Mouse (Mus musculus): ENCODE results near the gene Gm37240.

The Gm37240 gene

DNA sequence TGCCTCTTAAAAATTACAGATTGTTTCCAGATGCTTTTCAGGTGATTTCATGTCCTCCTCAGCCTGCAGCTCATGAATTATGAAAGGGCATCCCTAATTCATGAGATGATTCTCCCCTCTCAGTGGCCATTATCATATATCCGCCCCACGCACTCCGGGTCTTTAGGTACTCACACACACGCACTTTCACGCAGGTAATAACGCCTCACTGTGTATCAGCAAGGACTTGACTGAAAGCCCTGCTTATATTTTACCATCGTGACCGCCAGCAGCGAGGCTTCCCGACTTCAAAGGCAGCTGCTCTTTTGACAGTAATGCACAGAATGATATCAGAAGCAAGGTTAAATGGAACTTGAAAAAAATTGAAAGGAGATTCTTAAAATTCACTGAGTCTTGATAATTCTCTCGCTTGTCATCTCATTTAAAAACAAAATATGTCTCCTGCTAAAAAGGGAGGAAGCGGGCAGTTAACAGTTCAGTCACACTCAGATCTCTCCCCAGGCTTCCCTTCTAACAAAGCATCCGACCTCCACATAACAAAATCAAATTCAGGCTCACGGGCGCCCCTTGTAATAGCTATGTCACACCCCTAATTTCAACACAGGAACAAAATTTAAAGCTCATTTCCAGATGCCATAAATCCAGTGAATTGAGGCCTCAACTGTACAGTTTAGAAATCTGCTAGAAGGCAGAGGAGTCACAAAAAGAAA is 66.3 kb downstream of the Gm37240 start:
- DNase-seq, result peak in 1 of 2 experiments; percentile 15

DNA sequence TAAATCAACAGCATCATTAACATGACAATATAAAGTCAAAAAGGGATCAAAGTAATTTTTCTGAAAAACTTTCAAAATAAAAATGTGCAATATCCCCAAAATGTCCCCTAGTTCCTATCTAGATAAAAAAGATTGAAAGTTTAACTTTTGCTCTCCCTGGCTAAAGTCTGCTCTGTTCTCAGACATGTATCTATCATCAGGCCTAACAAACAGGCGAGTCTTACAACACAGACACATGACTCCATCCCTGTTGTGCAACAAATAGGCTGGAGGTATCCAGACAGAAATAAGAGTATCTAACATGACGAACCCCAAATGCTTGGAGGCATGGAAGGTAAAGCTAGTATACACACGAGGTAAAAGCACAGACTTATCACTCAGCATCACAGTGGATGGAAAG is 68.0 kb downstream of the Gm37240 start:
- DNase-seq, result no peak

DNA sequence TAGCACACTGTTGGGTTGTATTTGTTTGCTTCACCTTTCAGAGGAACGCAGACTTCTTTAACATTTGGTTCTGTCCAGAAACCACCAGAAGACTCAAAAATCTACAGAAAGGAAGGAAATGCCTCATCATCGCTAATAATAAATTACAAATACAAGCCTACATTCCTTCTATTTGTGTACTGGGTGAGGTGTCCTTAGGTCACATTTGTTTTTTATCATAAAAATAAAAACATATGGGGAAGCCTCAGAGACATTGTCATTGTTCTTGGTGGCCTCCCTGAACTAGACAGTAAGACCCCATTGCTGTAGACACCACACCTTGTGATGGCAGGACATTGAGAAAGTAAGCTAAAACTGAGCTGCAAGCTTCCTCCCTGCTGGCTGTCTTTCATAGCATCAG is 70.1 kb downstream of the Gm37240 start, which contains the start of gene Fam160a1:
TSS of gene Fam160a1 (minus strand) at position 101 of the 400 bp plus-strand sequence.
- DNase-seq, result no peak

DNA sequence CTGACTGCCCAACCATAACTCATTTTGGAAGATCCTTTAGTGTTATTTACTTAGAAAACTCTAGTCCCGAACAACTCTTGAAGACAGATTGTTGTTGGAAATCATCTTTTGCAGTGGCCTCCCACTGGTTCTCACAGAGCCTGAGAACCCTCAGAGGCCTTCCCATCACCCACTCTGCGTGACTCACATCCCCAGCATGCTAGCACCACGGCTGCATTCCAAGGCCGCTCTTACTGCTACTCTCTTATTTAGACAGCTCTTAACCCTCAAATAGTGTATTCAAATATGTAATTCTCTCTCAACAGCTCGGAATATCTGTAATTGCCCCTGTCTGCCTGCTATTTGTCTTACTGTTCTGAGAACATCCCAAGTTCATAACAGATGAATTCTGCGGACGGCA is 73.1 kb downstream of the Gm37240 start:
- DNase-seq, result peak; percentile 34 to 45

DNA sequence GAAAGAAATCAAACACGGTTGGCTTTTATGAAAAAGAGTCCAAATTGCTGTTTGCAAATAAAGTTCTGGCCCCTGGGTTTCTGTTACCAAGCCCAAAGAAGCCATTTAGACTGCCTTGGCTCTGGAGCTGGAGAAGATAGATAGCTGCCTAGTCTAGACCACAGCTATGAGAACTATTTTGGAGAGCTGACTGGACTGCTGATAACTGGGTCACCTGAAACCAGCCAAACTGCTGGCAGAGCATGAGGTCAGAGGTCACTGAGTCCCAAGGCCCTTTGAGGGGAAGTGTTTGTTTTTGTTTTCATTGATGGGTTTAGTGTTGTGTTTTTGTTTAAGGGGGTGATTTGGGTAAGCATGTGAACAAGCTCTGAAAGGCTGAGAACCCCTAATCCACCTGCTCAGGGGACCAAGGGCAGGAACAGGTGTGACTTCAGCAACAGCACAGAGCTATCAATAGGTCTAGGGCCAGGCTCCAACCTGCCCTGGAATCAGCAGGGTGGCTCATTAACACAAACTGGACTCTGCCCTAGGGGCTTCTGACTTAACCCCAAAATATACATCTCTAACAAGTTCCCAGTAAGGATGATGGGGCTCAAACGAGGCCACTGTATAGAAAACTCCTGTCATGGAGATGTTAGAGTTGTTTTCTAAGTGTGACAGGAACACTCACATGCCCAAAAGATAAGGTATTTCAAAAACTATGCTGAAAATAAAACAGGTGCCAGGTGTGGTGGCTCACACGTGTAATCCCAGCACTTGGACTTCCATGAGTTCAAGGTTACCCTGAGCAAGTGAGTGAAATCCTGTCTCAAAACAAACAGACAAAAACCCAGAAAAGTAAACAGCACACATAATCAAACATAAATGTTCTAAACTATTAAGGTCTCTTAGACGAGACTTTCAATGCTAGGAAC is 74.0 kb downstream of the Gm37240 start:
- peak; percentile 29 to 52 for DNase-seq

DNA sequence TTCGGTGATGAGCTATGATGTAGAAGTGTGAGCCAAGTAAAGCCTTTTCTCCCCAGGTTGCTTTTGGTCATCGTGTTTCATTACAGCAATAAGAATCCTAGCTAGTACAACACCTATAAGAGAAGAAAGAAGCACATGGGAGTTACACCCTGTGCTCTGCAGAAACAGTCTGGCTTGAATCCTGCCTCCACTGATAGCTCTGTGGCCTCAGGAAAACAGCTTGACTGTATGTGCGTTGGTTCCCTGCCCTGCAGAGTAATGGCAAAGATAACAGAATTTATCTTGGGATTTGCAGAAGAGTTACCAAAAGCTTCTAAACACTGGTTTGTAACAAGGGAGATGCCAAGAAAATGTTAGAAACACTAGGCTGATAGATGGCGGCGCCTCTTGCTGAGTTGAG is 75.3 kb downstream of the Gm37240 start:
- DNase-seq, result no peak

DNA sequence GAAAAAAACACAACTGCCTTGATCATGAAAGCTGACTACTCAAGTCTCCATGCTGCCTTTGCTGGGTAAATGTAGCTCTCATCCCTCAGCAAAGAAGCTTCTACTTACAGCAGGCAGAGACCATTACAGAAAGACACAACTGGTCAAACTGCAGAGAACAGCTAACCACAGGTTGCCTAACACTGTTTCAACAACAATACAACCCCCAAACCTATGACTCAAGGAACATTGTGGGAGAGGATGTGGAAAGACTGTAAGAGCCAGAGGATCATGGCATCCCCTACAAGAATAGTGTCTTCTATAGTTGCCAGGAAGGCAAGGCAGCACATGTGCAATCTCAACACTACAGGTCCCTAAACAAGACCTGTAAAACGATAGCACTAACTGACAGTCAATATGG is 94.2 kb downstream of the Gm37240 start:
- DNase-seq, result no peak

DNA sequence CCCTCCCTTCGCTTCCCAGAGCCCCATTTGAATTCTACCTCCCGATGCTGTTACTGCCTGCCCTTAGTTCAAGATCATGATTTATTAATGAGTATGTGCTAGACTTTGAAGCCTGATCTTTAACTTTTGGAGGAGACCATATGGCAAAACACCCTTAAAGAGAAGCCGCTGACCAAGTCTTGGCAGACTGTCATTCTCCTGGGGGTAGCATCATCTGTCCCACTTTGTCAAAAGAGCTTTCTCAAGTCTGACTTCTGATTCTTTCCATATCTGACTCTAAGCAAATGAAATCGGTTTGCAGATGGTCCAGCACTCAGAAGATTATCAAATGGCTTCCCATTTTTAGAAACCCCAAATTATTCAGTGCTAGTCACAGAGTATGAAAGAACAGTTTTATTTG is 97.6 kb downstream of the Gm37240 start:
- DNase-seq, result no peak

DNA sequence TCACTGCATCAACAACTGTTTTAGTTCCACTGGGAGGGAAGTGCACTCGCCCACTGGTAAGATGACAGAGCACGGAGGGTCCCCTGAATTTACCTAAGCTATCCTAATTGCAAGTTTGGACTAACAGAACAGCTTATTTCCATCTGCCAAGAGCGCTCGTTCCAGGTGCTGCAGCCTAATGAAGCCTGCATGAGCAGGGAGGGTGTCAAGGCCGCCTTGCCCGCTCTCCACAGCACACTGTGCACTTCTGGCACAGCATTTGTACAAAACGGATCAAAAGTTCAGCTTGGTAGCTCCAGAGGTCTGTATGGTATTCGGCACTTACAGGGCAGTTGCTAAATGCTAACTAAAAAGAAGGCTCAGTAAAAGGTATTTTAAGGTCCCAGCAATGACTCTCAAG is 100.8 kb downstream of the Gm37240 start:
- DNase-seq, result peak; percentile 32 to 63

DNA sequence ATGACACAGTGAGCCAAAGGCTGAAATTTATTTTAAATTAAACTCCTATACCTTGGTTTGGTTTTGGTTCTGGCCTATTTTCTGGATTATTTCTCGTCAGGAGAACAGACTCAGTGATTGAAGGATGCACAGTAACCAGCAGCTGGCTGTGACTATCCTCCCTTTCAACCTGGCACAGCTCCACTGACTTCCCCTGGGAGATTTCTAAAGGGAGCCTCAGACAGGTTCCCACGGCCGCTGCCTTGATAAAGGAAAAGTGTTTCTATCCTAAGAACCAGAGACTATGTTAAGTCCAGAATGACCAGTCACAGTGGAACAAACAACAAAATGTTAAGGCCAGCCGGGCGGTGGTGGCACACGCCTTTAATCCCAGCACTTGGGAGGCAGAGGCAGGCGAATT is 106.4 kb downstream of the Gm37240 start:
- no peak for DNase-seq

DNA sequence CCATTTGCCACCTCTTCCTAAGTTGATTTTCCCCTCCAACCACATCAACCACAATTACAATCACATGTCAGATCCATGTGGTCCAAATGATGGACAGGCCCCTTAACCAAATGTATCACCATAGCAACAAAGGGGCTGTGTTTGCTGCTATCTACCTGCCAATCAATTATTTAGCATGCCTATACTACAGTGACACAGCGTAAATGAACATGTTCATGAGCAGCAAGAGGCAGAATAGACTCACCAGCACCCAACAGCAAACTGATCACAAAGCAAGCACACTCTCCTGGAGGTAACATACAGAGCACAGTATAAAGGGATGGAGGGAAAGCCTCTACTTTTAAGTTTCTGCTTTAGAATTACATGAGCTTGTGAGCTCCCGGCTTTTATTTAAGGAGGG is 107.0 kb downstream of the Gm37240 start:
- no peak for DNase-seq

DNA sequence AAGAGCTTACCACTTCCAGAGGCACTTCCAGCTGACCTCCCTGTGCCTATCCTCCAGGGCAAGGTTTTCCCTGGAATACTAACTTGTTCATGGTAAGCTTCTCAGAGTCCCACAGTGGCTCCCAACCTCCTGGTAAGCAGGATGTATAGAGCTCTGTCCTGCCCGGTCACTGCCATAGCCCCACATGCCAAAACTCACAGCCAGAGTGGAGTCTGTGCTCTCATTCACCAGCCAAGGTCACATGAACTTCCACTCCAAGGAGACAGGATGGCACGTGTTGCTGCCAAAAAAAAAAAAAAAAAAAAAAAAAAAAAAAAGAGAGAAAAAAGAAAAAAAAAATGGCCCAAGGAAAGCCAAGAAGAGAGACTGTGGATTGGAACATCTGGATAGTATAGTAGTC is 109.5 kb downstream of the Gm37240 start:
- DNase-seq, result no peak

DNA sequence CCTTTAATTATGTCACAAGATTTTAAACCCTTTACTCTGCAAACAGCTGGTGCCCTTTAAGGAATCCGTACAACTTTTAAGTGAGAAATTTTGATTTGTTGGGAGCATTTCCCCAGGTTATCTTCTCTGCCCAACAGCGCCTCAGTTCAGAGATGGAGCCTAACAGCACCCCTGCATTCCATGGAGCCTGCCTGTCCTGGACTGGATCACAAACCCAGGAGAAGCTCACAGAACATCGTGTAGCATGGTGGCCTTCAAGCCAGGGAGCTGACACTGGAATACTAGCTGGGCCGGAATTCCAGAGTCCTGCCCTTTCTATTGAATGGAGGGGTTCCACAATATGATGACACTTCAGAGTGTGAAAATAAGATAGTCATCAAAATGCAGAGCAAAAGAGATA is 110.0 kb downstream of the Gm37240 start:
- DNase-seq, result no peak

DNA sequence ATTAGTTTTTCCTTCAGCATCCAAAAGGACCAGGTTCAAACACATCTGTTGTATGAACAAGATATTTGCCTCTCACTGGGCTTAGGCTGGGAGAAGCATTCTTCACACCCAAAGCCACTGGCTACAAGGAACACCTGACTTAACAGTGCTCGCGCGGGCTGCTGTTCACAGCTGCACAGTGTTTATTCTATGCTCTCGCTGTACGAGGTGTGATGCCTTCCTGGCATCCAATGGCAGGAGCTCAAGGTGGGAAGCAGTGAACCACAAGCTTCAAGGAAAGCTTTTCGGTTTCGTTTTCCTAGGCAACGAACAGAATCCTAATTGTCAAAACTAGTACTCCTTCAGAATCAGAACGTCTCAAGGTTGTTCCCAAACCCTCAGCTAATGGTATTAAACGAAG is 110.6 kb downstream of the Gm37240 start:
- DNase-seq, result peak; percentile 17 to 42

DNA sequence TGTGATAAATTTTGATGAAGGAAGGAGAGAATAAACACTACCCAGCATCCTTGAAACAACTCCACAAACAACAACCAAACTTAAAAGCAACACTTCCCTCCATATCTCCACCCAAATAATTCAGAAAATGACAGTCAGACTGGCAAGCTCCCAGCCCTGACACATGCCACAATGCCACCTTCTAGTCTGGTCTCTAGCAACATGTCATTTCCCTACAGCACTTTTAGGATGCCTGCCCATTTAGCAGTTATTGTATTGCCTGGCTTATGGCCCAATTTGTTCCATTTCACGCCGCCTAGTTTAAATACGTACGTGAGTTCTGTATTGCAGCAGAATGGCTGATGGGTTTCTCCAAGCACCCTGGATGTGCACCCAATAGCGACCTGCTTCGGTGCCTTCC is 111.2 kb downstream of the Gm37240 start:
- DNase-seq, result no peak

DNA sequence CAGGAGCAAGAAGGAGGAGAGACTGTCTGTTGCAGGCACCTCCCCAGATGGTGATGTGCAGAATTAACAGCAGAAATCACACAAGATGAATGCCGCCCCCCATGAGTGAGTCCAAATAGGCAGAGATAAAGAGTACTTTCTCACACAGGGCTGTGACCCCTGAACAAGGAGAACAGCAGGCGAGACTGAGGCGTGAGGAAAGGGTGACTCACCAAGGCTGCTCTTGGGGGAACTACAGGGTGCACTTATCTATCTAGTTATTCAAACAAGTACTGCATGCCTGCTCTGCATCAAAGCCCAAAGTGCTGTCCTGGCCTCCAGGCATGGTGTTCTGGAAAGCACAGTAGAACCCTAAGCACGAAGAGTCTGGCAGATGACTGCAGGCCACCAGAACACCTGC is 113.4 kb downstream of the Gm37240 start:
- DNase-seq, result no peak

DNA sequence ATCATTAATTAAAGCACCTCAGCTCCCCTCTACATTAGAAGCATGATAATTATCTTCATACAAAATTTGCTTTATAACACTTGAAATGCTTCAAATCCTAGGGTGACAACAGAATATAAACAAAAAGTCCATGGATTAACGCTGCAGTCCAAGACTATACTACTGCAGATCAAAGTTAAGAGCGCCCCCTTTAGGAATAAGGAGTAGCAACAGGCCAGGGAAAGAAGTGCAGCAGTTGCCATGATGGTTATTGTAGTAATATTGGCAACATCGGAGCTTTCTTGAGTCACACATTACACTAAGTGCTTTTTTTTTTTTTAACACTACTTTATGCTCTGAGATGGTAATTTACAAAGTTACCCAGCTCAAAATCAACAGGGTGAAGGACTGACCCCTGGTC is 113.9 kb downstream of the Gm37240 start:
- no peak for DNase-seq

DNA sequence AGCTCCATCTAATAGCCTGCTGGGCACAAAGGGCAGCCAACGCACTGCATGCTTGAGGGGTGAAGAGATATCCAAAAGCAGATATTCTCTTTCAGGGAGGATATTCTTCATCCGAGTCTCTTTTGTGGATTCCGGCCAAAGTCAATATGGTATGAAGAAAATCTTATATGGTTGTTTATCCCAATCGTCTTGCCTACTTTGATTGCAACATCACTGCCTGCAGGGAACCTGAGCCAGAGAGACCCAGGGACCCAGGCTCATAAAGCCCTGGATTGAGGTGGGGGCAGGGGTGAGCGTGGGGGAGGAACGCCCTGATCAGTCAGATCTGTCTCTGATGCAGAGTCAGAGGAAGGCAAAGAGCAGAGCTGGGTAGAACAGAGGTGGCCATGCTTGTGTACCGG is 122.4 kb downstream of the Gm37240 start:
- DNase-seq, result no peak

DNA sequence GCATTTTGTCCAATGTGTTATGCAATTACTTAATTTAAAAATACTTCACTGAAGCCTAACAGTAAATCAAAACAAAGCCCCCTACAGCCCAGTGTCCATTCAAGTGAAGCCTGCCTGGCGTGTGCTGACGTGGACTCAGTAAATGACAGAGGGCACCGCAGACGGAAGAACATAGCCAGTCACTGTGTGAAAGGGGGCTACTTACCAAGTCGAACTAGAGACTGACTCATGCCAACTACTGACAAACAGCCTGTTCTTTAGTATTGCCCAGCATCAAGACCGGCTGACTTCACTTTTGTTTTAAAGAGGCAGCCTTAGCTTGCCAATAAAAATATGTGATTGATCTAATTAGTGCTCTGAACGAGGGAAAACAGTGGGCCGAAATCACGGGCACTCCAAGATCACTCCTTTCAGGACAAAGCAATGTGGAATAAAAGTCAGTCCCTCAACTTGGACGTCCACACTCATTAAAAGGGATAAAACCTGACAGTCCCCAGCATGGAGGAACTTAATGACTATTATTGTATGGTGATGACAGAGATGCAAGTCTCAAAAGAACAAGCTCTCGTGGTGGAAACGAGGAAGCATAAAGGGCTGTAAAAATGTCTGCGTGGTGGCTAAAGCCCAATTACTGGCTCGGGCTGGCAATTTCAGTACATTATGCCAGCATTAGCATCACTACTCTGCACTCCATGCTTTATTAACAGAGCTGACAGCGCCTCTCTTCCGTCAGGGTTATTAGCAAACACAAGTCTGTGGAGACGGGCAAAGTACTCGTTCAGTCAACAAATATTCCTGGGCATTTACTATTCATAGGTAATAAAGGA is 123.1 kb downstream of the Gm37240 start:
- DNase-seq, result no peak

DNA sequence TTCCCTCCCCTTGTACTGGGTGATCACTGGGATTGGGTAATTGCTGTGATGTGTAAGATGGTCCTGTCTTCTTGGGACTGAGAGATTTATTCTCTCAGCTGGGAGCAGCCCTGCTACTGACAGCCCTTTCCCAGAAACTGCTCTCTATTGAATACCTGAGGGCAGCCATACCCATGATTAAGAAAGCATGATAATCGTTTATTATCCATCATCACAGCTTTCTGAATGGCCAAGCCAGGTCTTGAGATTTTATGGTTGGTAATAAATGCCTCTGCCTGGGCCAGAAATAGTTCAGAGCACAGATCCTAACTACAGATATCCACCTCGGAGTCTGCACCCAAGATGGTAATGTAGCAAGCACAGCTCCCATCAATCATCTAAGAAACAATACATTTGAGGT is 129.4 kb downstream of the Gm37240 start:
- DNase-seq, result no peak

DNA sequence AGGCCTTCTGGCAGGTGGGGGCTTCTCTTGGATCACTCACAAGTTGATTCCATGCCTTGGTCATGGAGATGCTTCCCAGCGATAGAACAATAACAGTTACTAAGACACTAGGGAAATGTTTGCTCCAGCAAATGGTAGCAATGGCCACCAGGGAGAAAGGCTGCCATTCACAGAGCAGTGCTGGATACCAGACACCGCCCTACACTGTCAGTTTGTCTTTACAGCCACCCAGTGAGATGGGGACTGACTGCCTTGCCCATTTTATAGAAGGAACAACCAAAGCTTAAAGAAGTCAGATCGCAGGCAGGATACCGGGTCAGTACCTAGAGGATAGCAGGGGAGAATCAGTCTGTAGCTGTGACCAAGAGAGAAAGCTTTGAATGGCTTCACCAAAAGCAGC is 129.9 kb downstream of the Gm37240 start:
- DNase-seq, result no peak

DNA sequence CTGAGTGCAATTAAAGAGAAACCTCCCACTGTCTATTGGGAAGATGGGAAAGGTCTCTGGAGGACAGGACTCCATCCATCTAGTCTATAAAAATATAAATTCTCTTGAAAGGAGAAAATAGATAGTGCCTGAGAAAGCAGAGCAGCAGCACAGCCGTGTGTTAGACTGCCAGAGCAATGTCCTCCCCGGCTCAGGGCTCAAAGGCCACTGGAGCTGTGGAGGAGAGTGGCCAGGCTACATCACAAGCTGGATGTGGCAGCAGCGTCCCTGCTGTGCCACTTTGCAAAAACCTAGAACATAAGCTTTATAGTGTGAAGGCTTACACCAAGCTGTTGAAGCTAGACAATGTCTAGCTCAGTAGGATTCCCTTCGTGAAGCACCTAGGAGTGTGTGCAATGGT is 138.0 kb downstream of the Gm37240 start:
- no peak for DNase-seq

DNA sequence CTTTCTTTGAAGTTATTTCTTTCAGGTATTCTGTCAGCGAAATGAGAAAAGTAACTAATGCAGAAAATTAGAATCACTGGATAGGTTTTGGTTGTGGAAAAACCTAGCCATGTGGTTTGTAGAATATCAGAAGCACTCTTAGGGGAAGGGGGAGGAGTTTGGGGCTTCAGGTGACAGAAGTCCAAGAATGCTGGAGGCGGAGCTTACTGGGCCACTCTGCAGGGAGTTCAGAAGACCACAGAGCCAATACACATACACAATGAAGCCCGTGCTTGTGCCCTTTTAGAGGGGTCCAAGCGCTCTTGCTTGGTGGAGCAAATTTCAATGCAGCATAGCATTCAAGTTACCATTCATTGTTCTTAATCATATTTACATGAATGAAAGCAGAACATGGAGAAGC is 138.5 kb downstream of the Gm37240 start:
- peak in 1 of 2 experiments; percentile 19 for DNase-seq
